Mouse (Mus musculus): ENCODE data around the gene Mepce.

DNA sequence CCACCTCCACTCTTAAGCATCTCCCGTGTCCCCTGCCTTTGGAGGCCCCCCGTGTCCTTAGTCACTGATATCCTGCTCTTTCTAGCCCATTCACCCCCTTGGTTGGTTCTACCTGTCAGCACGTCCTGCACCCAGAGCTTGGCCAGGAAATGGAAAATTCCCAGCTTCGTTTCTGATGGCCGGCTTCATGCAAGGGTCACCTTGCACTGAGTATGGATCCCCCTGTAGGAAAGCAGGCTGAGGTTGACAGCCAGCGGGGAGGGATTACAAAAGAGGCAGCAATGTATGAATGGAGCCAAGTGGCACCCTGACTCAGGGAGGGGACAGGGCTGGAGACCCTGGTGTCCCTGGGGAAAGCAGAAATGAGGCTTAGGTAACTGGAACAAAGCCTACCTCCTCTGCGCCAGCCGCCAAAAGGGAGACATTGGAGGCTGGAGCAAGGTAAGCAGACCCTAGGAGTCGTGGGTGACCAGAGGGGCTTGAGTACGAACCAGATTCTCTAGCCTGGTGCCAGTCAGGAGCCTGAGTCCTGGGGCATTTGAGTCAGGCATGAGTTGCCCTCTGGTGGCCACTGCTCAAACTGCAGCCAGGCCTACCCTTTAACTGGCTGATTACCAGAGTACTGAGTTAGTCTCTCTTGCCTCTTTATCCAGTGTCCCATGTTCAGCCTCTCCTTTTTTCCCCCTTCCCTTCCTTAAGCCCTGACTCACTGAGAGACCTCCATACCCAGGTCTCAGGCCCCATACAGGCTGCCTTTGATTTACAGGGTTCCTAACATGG is 30.4 kb downstream of the Mepce start:
- TF ChIP-seq CTCF (IDR thresholded peaks at IDR 0.05; ENCODE audit: control insufficient read depth, insufficient read depth, low read length): peak; percentile 94
- no peak; the same call in 1 of the 2 replicates for TF ChIP-seq POLR2A (IDR thresholded peaks at IDR 0.05; ENCODE audit: borderline replicate concordance, control insufficient read depth, low read depth, low read length)

All from bone marrow, adult 2 months (tissue).